Mouse (Mus musculus) erythroid progenitor cell, adult 5-6 weeks (primary cell): ENCODE measurements around the gene Ube2n. TPM values are rescaled to one million over a fixed set of nuclear protein-coding genes. Genes with fewer than 3 reads are reported as not detected.
A peak's percentile ranks its signal among the peaks of the same experiment; 100 is the strongest.

Experiments
- ATAC-seq: replicated peaks from 2 replicates; pipeline ENCODE4 v1.8.0; 2016; ENCODE audit warnings: moderate number of reproducible peaks, mild to moderate bottlenecking, moderate TSS enrichment, inconsistent platforms; ENCODE audit not compliant: poor library complexity, low FRiP score, severe bottlenecking
- total RNA-seq, 2 experiments: library from RNA; stranded (forward) in 1 of 2; stranded (reverse) in 1 of 2; fragments of 150-400 nt in 1 of 2; fragments of 186-747, 209-891 nt in 1 of 2; gene quantifications; 2 replicates each; pipeline versions ENCODE4 v1.2.3 to v1.2.4; 2015 to 2017; ENCODE audit warnings: low replicate concordance in 2 of 2

Gene Ube2n
- total RNA-seq, 2 experiments from 2014 or later = 59.2 to 257 TPM

DNA sequence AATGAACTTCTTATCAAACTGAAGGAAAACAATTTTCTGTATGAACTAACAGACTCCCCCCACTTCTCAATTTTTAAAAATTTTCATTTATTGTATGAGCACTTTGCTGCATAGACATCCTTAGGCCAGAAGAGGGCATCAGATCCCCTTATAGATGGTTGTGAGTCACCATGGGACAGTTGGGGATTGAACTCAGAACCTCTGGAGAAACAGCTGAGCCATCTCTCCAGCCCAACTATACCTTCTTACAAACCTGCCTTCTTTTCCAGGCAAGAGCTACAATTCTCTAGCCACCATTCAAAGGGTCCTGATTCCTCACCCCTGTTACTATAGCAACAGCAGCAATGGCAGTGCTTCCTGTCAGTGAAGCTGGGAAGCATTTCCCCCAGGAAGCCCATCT, 36.8 kb downstream of the Ube2n start:
- no peak for ATAC-seq

DNA sequence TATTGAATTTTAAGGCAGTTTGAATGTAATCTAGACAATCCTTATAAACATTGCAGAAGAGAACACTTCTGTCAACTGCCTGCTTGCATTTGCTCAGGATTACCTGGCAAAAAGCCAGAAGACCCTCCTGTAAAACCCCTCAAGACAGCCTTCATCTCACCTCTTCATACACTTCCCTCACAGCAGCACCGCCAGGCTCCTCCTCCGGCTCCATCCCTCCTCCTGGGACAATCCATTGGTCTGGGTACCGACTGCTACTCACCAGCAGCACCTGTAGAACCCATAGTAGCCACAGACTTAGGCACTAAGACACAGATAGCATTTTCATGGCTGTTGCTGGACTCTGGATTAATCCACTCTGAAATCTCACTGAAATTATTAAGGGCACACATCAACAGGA, 37.4 kb downstream of the Ube2n start:
- no peak for ATAC-seq

DNA sequence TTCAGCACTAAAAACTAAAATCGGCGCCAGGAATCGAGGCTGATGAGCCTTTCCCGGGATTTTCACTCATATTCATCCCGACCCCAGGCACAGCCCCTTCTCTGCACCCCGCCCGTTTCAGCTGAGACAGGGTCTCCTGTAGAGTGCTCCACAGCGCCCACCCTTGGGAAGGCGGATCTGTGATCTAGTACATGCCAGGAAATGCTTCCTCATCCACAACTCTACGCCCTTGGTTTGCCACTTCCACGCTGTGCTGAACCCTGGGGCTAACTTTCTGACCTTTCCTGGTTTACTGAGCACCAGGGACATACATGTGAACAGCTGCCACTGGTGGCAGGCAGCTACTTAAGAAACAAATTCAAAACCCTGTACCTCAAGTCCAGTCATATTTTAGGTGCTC, 40.9 kb downstream of the Ube2n start:
- no peak for ATAC-seq

DNA sequence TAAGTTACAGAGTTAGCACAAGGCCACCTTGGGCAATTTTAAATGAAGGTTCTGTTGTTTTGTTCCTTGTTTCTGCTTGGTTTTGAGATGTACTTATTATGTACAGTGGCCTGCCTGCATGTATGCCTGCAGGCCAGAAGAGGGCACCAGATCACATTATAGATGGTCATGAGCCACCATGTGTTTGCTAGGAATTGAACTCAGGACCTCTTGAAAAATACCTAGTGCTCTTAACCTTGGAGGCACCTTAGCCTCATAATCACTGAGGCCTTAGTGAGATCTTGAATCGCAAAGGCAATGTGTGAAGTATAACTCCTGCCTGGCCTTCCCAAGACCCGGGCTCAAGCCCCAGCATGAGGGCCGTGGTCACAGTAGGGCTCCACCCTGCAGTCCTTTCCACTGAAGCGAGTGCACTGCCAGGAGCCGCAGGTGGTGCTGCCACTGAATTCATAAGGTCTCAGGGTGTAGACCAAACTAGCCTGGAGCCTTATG, 42.4 kb downstream of the Ube2n start:
- no peak for ATAC-seq

DNA sequence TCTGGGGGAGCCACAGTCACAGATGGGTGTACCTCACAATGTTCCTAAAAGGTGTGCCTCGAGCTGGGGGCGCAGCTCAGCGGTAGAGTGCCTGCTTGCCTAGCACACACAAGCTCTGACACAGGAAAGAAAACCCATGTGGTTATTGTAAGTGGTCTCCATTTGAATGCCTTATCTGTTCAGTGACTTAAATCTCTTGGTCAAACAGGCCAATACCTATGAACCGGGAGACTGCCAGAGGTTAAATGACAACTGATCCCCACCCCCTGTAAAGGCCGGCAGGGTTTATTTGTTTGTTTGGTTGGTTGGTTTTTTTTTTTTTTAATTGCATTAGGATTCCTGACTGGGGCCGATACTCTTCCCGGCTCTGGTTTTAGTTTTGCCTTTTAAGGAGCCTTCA, 44.5 kb downstream of the Ube2n start:
- no peak for ATAC-seq

DNA sequence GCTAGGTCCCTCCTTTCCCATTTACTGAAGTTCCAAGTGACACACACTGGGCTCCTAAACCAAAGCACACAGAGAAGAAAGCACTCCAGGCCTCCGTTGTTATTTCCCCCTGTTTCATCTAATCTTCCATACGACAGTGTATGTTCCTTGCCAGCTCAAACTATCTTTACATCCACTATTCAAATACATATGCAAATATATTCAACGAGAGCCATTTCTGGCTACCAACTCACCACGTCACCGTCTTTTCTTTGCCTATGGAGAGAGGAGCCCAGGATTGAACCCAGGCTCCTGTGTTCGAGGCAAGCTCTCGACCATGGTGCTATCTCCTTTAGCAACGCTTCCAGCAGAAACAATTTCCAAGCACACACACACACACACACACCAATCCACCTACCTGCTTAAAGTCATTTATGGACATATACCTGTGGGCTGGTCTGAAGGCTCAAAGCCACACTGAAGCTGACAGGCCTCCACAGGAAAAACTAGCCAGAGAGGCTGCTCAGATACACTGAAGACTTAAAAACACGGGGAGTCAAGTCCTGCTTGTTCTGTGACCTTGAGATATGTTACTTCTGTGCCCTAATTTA, 45.5 kb downstream of the Ube2n start:
- no peak for ATAC-seq

DNA sequence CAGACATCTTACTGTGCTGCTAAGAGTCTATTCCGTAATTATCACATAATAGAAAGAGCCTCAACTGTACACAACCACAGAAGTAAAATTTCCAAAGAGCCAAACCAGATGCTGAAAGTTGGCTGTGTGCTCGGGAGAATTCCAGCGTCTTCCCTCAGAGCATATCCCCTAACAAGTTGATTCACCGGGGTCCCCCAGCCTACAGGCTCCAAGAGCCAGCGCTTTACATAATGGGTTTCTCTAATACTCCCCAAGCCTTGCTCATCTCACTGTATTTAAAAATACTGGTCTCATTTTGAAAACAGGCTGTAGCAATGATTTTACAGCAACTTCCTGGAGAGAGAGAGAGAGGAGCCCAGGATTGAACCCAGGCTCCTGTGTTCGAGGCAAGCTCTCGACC, 46.7 kb downstream of the Ube2n start:
- no peak for ATAC-seq

DNA sequence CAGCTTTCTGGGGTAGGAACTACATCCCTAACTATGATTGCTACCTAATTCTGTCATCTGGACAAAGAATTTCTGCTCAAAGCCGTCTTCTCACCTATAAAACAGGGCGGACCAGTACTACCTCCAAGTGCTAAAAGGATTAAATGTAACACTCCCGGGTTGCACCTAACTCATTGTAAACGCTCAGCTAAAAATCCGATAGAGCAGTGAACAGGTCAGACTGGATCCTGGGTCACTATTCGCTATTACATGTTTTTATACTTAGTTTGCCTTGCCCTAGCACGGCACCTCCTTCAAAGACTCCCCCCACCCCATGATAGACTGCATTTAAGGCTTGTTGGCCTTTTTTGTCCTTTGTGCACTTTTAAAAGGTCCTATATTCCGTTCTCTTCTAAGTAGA, 47.5 kb downstream of the Ube2n start:
- ATAC-seq = no peak

DNA sequence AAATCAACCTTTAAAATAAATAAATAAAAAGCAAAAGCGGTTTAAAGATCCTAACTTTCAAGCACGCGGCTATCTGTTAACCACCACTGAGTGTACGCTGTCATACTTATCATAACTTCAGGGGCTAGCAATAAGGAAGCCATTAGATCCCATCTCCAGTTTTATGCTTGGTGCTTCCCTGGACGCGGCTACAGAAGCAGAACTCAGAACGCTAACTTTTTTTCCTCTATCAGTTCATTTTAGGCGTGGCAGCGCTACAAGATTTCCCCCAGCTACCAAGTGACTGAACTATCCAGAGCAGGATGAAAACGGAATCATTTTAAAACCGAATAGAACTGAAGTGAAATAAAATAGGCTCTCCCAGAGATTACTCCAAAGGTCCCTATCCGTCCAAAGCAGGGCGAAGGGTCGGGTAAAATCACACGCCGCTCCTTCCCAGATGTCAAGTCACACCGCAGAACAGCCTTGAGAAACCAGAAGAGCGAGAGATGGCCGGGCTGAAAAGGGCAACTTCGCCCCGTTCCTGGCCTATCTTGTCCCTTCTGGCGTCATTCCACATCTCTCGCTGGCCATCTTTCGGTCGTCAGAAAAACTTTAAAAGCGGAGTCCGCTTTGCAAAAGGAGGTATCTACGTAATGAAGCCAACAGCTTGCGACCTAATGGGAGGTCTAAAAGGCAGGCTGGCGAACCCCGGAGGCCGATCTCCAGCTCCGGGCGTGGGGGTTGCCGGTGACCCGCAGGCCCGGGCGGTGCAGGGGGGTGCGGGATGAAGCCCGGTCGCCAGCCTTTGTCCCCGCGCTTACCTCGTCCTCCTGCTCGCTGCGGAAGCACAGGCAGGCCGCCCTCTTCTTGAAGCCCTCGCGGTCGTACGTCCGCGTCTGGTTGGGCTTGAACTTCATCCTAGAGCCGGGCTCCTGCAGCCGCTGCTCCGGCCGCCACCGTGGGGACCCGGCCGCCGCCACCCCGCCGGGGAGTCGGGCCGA, 48.2 kb downstream of the Ube2n start:
- peak; percentile 43 for ATAC-seq

DNA sequence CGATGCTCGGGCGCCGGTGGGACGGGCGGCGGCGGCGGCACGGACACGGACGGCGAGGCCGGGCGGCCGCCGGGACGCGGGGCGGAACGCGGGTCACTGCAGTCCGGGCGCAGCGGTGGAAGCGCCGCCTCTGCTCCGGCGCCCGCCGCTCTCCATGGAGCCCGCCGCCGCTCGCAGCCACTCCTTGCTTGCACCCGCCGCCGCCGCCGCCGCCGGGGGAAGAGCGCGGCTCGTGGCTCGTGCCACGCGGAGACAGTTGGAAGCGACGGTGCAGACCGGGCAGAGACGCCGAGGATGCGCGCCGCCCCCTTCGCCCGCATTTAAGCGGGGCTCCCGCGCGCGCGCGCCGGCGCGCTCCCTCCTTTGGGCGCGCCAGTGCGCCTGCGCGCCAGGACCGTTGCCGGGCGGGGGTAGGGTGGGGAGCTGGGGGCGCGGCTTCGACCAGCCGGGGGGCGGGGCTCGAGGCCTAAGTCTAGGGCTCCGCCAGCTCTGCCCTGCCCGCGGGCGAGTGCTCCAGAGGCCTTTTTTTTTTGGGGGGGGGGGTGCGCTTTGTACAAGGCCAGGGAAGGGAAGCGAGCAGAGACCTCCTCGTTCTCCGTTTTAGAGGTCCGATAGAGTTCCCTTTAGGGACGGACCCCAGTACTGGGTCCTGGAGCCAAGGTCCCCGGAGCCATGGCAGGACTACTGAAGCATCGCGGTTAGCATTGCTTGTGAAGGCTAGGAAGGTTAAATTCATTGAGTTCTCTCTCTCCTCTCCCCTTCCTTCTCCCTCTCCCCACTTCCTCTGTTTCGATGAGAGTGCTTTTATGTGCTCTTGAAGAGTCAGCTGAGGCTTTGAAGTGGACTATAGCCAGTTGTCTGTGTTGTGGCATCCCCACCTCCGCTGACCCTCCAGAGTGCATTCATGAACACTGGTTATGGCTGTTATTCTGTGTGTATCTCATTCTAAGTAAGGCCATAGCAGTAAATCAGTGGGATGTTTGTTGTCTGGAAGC, 49.2 kb downstream of the Ube2n start, which contains the start of gene Nudt4:
Gene Nudt4, minus strand, starts transcription at position 296 of the 995 bp plus-strand sequence.
- ATAC-seq = peak; percentile 69

DNA sequence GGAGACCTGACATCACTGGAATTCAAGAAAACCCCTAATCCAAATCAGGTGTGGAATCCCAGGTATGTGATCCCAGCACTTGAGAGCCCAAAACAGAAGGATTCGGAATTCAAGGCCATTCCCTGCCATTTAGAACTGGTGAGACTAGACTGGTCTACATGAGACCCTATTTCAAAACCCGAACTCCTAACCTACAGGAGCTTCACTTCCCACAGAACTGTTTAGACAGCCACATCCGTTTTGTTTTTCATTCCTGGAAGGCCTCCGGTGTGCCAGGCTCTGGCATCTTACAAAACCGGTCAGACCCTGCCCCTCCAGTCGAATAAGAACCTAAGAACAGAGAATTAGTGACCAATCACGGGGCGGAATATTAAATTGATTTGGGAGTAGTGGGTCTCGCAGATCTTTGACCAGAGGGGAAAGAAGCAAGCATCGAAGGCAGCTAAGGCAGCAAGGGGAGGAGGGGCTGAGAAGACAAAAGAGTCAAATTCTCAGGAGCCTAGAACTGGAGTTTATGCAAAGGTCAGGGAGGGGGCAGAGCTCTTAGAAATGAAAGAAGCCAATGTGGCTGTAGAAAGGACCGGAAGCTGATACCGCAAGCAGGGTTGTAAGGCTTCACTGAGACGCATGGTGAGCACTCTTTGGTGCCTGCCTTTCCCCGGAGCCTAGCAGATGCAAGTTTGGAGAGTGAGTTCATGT, 50.4 kb downstream of the Ube2n start:
- no peak for ATAC-seq

DNA sequence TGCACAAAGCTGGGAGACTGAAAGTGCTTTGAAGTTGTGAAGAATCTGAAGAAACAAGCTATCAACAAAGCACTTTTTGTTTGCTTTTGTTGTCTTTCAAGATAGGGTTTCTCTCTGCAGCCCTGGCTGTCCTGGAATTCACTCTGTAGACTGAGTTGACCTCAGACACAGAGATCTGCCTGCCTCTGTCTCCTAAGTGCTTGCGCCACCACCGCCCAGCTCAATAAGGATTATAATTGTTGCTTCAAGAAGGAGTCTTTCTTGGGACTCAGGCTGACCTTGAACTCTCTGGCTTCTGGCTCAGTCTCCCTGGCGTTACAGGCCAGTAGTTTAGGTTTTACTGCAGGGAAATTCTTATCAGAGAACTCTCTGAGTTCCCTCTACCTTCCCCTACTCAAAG, 51.8 kb downstream of the Ube2n start:
- ATAC-seq = no peak

DNA sequence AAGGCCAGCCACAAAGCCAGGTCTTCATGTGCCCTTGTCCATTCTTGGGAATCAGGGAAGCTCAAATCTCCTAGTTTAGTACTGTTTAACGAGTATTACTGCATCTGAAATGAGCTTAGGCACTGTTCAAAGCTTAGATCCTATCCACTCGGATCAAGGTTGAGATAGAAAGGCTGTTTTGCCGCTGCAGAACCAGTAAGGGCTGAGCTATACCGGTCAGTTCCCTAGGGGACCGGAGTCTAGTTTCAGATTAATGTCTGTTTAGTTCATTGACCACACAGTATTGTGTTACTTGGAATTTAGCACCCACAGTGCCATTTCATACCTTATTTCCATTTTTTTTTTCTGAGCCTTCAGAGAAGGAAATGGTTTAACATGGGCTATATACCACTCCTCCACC, 52.6 kb downstream of the Ube2n start:
- ATAC-seq = no peak

DNA sequence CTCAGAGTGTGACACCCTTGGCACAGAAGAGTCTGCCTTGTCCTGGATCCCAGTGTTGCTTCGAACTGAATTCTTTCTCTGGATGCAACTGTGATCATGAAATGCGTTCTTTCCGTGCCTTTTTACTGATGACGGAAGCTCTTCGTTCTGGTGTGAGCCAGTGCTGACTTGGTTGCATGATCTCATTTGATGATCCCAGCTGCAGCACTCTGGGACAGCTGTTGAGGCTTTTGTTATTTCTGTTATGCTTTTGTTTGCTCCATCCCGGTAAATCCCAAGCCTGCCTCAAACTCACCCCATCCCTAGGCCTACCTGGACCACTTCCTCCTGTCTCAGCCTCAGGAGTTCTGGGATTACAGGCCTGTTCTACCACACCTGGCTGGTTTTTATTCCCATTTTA, 53.1 kb downstream of the Ube2n start:
- ATAC-seq = no peak

DNA sequence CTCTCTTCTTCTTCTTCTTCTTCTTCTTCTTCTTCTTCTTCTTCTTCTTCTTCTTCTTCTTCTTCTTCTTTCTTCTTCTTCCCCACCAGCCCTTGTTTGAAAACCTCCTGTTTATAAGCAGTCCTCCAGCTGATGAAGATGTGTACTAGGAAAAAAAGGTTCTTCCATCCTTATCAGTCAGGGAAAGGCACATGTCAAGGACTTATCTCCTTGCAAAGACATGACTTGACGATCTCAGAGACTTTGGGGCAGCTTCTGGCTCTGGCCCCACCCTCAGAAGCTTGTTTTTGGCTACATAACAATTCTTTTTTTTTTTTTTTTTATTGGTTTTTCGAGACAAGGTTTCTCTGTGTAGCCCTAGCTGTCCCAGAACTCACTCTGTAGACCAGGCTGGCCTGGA, 54.5 kb downstream of the Ube2n start:
- ATAC-seq = peak; percentile 96

DNA sequence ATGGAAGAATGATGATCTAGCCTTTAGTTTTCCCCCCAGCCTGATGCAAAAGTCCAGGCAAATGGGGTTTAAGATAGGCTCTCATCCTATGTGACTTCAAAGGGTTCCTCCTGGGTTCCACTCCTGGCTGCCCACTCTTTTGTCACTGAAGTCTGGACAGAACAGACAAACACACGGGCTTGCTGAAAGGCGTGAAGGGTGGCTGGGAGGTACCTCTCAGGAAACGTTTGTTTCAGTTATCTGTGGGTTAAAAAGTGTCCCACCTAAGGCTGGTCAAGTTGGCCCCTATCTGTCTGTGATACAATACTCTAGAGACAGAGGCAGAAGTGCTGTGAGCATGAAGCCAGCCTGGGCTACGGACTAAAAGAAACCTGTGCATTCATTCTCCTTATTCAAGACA, 60.0 kb downstream of the Ube2n start:
- ATAC-seq = no peak

DNA sequence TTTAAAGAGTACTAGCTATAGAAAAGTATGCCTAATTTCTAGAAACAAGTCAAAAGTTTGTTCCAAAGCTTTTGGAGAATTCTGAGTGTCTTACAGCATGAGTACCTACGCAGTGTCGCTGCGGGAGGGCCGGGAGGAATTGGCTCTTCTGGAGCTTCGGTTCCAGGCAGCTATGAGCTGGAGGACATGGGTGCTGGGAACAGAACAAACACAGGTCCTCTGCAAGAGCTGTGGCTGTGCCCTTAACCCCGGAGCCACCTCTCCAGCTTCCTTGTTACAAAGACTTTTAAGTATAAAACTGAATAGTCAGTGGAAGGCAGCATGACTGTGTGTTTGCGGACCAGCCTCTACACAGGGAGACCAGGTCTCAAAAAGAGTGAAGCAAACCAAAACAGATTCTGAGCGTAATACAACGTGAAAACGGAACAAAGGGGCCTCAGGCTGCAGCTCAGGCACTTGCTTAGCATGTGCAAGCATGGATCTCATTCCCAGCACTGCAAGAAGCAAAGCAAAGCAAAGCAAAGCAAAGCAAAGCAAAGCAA, 61.0 kb downstream of the Ube2n start:
- no peak for ATAC-seq

DNA sequence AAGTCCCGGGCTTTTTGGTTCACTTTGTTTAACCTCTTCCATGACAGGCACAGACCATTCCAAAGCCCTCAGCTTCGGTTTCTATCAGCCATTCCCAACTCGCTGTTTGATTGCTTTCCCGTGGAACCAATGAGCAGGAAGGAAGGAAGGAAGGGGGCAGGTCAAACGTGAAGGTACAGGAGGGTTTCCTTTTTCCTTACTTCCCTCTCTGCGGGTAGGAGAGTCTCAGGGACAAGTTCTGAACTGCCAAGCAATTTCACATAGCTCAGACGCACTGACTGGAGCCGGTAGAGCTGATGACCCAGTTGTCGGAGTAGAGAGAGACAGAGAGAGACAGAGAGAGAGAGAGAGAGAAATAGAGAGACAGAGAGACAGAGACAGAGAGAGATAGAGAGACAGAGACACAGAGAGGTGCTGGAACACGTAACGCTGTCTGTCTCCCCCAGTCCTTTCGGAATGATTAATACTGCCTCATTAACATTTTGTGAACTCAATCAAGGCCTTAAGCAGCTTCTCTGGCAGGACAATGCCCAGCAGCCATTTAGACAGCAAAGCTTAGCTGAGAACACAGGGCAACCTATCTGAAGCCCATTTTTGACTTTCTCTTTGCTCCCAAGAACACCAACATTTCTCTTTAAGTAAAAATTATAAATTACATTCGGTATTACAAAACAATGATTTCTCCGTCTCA, 62.1 kb downstream of the Ube2n start:
- ATAC-seq = no peak

DNA sequence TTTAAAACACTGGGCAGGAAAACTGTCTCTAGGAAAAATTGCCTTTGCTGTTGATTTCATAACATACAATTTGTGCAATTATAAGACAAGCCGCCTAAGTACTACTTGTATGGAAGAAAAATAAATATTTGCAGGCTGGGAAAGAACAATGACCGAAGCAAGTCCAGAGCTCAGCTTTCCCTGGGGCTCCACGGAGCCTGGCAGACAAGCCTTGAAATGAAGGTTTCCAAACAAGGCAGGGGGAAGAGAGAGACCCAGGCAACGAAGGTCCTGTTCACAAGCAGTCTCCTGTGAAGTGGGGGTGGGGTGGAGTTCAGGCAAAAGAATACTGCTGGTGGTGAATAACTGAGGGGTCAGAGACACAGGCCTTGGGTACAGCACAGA, 62.6 kb downstream of the Ube2n start:
- ATAC-seq = no peak
